Mouse (Mus musculus): Measurements from ENCODE around the gene Mrps6. TPM values are rescaled to one million over a fixed set of nuclear protein-coding genes. Genes with fewer than 3 reads are reported as not detected.

The Mrps6 gene
- 45.6 TPM for polyA plus RNA-seq (2014; fragmentation: Illumina TruSeq; extraction: RNeasy Lipid Tissue Mini Kit (QIAGEN cat#74804); ENCODE audit: low read depth, low replicate concordance)

GRCm38 (mm10) chr16:92057852-92058643 lies at the start of gene Mrps6, which contains the start of the genes Gm49711 and Slc5a3:
Gene Mrps6 (plus strand): TSS chr16:92058270.
Gene Gm49711 (plus strand): TSS chr16:92058316.
Gene Slc5a3 (plus strand): TSS chr16:92058322.

Other genes with a start within 250 kb of the Mrps6 start
- gene Gm49711, start within 50 bp of the Mrps6 start, polyA plus RNA-seq (2014; fragmentation: Illumina TruSeq; extraction: RNeasy Lipid Tissue Mini Kit (QIAGEN cat#74804); ENCODE audit: low read depth, low replicate concordance): not detected
- gene Slc5a3, start 52 bp downstream of the Mrps6 start, polyA plus RNA-seq (2014; fragmentation: Illumina TruSeq; extraction: RNeasy Lipid Tissue Mini Kit (QIAGEN cat#74804); ENCODE audit: low read depth, low replicate concordance): 8.1 TPM
- not detected for gene Kcne2, start 234.1 kb downstream of the Mrps6 start, polyA plus RNA-seq (2014; fragmentation: Illumina TruSeq; extraction: RNeasy Lipid Tissue Mini Kit (QIAGEN cat#74804); ENCODE audit: low read depth, low replicate concordance)
- gene Smim11, start 243.0 kb downstream of the Mrps6 start, polyA plus RNA-seq (2014; fragmentation: Illumina TruSeq; extraction: RNeasy Lipid Tissue Mini Kit (QIAGEN cat#74804); ENCODE audit: low read depth, low replicate concordance): 25.0 TPM

All from testis, adult 10 weeks (tissue).